ENCODE assay signal across 9 mouse cellular contexts in the genomic region with DNA sequence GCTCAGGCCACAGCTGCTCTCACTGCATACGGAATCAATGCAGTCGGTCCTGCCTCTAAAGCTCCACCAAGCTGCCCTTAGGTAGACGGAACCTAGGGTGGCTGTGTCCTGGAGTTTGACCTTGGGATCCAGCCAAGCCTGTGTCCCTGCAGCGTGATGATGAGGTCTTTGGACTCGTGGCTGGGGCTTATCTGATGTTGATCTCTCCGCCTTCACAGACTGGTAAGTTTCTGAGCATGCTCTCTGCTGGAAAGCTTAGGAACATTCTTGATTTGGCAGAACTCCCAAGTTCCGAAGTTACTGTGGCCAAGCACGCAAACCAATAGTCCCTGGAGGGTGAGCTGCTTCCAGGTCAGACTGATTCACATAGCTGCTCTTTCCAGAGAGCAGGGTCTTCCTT. TPM values are rescaled to one million over a fixed set of nuclear protein-coding genes. Genes with fewer than 3 reads are reported as not detected.
DNase-seq lines count a peak whose midpoint lies in the region; ATAC-seq lines count a peak whose summit lies in the region.
"Had no signal": no experiment of that assay in that cellular context is flagged by ENCODE, and none has a peak within 500 bp of the region (broad histone marks: within the 10 kb centered on the region; RNA-seq: fewer than 3 reads in every experiment).

No protein-coding gene starts in this region.

- H3K4me2 ChIP-seq in heart, embryonic 11.5 days = no peak overlapping the region
- no peak overlapping the region for H3K4me2 ChIP-seq in kidney, embryonic 16.5 days (replicated peaks; ENCODE audit: low read depth, low read length)
- H3K4me2 ChIP-seq: limb, embryonic 13.5 days had no signal

- no peak overlapping the region for H3K4me3 ChIP-seq in heart, embryonic 11.5 days (ENCODE audit: low read depth, low read length)
- no peak overlapping the region for H3K4me3 ChIP-seq in kidney, embryonic 16.5 days (ENCODE audit: low read length)
- H3K4me3 ChIP-seq: limb, embryonic 13.5 days had no signal

- peaks cover 27% of the 10 kb centered on the region for H3K4me1 ChIP-seq in heart, embryonic 11.5 days (ENCODE audit: control insufficient read depth, insufficient read depth, low read length)
- peaks cover 16% of the 10 kb centered on the region for H3K4me1 ChIP-seq in kidney, embryonic 16.5 days (ENCODE audit: insufficient read depth, low read length)

- WGBS in heart, embryonic 11.5 days (ENCODE audit: insufficient replicate concordance) = 68% methylated on average over 8 of the region's 8 CpGs
- WGBS in kidney, embryonic 16.5 days = 55% methylated on average over 8 of the region's 8 CpGs

- H3K36me3 ChIP-seq in heart, embryonic 11.5 days (ENCODE audit: control insufficient read depth, insufficient read depth, low read length) = peaks cover 9% of the 10 kb centered on the region
- H3K36me3 ChIP-seq in kidney, embryonic 16.5 days (ENCODE audit: insufficient read depth, low read length) = peaks cover 15% of the 10 kb centered on the region

- no peak overlapping the region for H3K27ac ChIP-seq in heart, embryonic 11.5 days (ENCODE audit: low read depth, low read length)
- H3K27ac ChIP-seq in kidney, embryonic 16.5 days (ENCODE audit: low read length) = peak overlapping the region; percentile 67
- H3K27ac ChIP-seq: limb, embryonic 13.5 days had no signal

- peaks cover 3% of the 10 kb centered on the region; the same call in 1 of the 2 replicates for H3K9me3 ChIP-seq in heart, embryonic 11.5 days (replicated peaks; ENCODE audit: control insufficient read depth, low read length)
- peaks cover 7% of the 10 kb centered on the region for H3K9me3 ChIP-seq in kidney, embryonic 16.5 days (ENCODE audit: low read length)

- intact Hi-C loops in gastrocnemius, postnatal 36 days (cut with DNase I) = no loop called here

- peak; percentile 99 for DNase-seq in heart, adult 11 months
- DNase-seq in gastrocnemius, postnatal 36 days = peak; percentile 58 to 77
- peak; percentile 88 for DNase-seq in lung, postnatal 36 days
- DNase-seq in thymus, postnatal 36 days = no peak
- no peak for DNase-seq in right cerebral cortex, postnatal 25 days
- DNase-seq in thymus, postnatal 4 days = no peak

- no peaks in the 10 kb centered on the region for H3K27me3 ChIP-seq in heart, embryonic 11.5 days (ENCODE audit: control insufficient read depth, insufficient read depth, low read length)
- no peaks in the 10 kb centered on the region for H3K27me3 ChIP-seq in kidney, embryonic 16.5 days (ENCODE audit: insufficient read depth, low read length)
- H3K27me3 ChIP-seq: limb, embryonic 13.5 days had no signal

- no peak for ATAC-seq in heart, embryonic 11.5 days (replicated peaks; ENCODE audit: insufficient number of reproducible peaks, low FRiP score, low TSS enrichment)
- ATAC-seq in kidney, embryonic 16.5 days (ENCODE audit: low FRiP score, low TSS enrichment) = peak; percentile 55; the same call in 1 of the 2 replicates

- H3K9ac ChIP-seq in heart, embryonic 11.5 days (ENCODE audit: low read depth, low read length) = no peak overlapping the region
- peak overlapping the region; percentile 29; the same call in 1 of the 2 replicates for H3K9ac ChIP-seq in kidney, embryonic 16.5 days (replicated peaks; ENCODE audit: low read length)
- H3K9ac ChIP-seq: limb, embryonic 13.5 days had no signal

RNA-seq across cellular contexts. Expression of a gene that starts 13.1 kb away (rescaled TPM):
- polyA plus RNA-seq in heart, embryonic 11.5 days (2014; fragmentation: Nextera tagmentation; extraction: Ambion mirVana) = 2.8 and 4.5 TPM in 2 replicates
- total RNA-seq in gastrocnemius, postnatal 36 days (2021) = 1 to 10 TPM; 6.7 to 9.9 TPM
- 4.2 and 4.6 TPM in 2 replicates for polyA plus RNA-seq in kidney, embryonic 16.5 days (2015; fragmentation: Nextera tagmentation; extraction: Ambion mirVana)

RNA-seq across cellular contexts. Expression of a gene that starts 32.2 kb away (rescaled TPM):
- polyA plus RNA-seq in heart, embryonic 11.5 days (2014; fragmentation: Nextera tagmentation; extraction: Ambion mirVana) = 55.2 and 55.7 TPM in 2 replicates
- total RNA-seq in gastrocnemius, postnatal 36 days (2021) = 1 to 10 TPM; 7.5 to 7.9 TPM
- polyA plus RNA-seq in kidney, embryonic 16.5 days (2015; fragmentation: Nextera tagmentation; extraction: Ambion mirVana) = 69.0 and 72.2 TPM in 2 replicates

RNA-seq across cellular contexts. Expression of a gene that starts 47.4 kb away (rescaled TPM):
- polyA plus RNA-seq in heart, embryonic 11.5 days (2014; fragmentation: Nextera tagmentation; extraction: Ambion mirVana) = 110 and 122 TPM in 2 replicates
- 10 to 100 TPM; 33.2 TPM for total RNA-seq in gastrocnemius, postnatal 36 days (2021)
- 140 and 143 TPM in 2 replicates for polyA plus RNA-seq in kidney, embryonic 16.5 days (2015; fragmentation: Nextera tagmentation; extraction: Ambion mirVana)

RNA-seq across cellular contexts. Expression of a gene that starts 48.4 kb away (rescaled TPM):
- polyA plus RNA-seq in heart, embryonic 11.5 days (2014; fragmentation: Nextera tagmentation; extraction: Ambion mirVana) = 2.6 and 4.3 TPM in 2 replicates
- total RNA-seq in gastrocnemius, postnatal 36 days (2021) = 1 to 10 TPM; 2.7 to 3.4 TPM
- 10.7 and 11.3 TPM in 2 replicates for polyA plus RNA-seq in kidney, embryonic 16.5 days (2015; fragmentation: Nextera tagmentation; extraction: Ambion mirVana)

Comparison
In these comparisons a context has a peak if more than half of its experiments do, and no peak if none do; other contexts are left out.
1. DNase-seq: peak in heart, adult 11 months (single experiment), gastrocnemius, postnatal 36 days (2 of 2) and lung, postnatal 36 days (single experiment); none in thymus, postnatal 36 days (0 of 2), right cerebral cortex, postnatal 25 days (single experiment) and thymus, postnatal 4 days (single experiment).